Mouse (Mus musculus): ENCODE measurements at regions not wholly inside any gene's neighbourhood (a gene's known extent, or its start where the extent isn't known, plus 50 kb on each side); places are given as distances from the start of the nearest gene placed in this dataset.

GRCm38 (mm10) chr11:51911481-51911880, 54.0 kb upstream of the Jade2 start:
- no peak for TF ChIP-seq CTCF (IDR thresholded peaks at IDR 0.05; ENCODE audit: low read depth)
- TF ChIP-seq EP300 (IDR thresholded peaks at IDR 0.05; ENCODE audit: low read depth) = no peak

Measured in liver, embryonic 14.5 days (tissue).